Mouse (Mus musculus) gastrocnemius, postnatal 25 days (tissue): ENCODE measurements at regions not wholly inside any gene's neighbourhood (a gene's known extent, or its start where the extent isn't known, plus 50 kb on each side); places are given as distances from the start of the nearest gene placed in this dataset.
"Not testable (repeated sequence)": the region's sequence is repeated elsewhere in the genome, so short reads cannot be mapped to it uniquely, and the experiment has no call there.

Experiments
- DNase-seq: peaks from one replicate; pipeline ENCODE4 v3.0.0; 2022

GRCm38 (mm10) chr4:7392696-7393095, 846.1 kb downstream of the Car8 start:
- DNase-seq = no peak

DNA sequence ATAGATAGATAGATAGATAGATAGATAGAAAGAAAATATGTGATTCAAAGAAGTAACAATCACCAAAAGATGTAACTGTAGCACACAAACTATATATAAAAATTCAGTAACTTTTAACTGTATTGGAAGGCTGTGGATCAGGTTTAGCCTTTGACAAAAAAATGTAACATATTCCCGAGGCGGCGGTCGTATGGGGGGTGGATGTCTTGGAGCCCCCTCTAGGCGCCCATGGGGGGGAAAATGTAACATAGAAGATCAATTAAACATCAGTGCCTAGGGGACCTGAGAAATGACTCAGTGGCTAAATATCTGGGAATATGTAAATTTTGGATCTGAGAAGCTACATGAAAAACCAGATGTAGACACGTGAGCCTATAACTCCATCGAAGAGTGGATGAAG, 847.2 kb downstream of the Car8 start:
- DNase-seq = no peak

DNA sequence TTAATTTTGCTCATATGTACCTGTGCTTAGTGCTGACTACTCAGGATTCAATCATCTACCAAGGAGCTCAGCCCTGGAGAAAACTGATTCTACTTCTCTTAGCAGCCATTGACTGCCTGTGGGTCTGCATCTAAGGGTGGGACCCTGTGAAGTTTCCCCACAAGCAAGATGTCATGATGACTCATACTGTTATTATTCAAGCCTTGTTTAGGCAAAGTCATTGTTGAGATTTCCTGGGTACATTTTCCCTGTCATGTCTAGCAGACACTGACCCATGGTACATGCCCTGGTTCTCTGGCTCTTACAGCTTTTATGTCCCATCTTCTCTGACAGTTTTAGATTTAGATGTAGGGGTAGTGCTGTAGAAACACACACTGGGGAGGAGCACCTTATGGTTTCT, 853.8 kb downstream of the Car8 start:
- DNase-seq = no peak

DNA sequence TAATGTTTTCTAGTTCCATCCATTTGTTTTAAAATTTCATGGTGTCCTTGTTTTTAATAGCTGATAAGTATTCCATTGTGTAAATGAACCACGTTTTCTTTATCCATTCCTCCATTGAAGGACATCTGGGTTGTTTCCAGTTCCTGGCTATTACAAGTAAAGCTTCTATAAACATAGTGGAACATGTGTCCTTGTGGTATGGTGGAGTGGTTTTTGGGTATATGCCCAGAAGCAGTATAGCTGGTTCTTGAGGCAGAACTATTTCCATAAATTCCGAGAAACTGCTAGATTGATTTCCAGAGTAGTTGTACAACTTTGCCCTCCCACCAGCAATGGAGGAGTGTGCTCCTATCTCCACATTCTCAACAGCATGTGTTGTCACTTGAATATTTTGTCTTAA, 858.8 kb downstream of the Car8 start:
- no peak for DNase-seq

- no peak for DNase-seq
Measured at GRCm38 (mm10) chr4:7364238-7365040, 874.4 kb downstream of the Car8 start.

DNA sequence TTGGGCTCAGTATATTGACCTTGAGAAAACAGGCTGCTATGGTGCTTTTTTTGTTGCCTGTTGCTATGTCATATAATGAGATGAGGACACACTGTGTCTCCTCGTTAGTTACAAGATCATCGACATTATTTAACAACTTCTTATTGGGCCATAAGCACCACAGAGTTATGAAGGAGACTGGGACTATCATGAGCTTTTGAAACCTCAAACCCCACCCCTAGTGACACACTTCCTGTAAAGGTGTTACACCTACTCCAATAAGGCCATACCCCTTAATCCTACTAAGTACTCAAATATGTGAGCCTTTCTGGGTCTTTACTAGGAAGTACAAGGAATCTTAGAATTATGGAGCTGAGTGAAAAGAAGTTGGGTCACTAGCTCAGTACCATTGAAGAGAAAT, 875.3 kb downstream of the Car8 start:
- DNase-seq = no peak

GRCm38 (mm10) chr4:7356202-7356601, 882.6 kb downstream of the Car8 start:
- DNase-seq = no peak

DNA sequence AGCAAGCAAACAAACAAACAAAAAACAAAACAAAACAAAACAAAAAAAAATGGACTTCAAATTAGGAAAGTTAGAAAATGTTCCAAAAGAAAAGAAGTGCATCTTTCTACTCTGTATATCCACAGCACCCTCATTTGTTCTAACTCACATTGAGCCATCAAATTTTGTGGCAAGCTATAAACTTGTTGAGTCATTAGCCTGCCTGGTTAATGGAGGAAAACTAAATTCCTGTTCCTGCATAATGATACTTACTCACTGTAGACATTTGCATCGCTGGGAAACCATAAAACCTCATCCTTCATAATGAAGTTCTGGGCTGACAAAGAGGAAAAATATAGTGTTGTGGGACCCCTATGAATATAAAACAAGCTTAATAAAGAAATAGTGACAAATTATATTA, 891.5 kb downstream of the Car8 start:
- DNase-seq = no peak

DNA sequence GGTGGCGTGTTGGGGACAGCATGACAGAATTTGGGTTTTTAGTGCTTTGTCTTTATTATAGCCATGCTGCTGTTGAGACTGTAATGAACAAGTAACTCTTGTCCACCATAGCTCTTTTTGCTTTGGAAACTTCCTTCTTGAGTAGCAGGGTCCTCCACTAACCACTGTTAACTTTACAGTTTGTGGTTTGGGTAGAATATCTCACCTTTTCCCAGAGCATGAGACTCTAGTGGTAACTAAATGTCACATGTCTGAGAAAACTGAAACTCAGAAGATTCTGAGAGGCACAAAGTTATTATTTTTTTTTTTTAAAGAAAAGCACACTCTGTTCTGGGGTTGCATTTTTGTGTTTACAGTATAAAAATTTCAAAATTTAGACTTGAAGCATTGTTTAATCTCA, 897.7 kb downstream of the Car8 start:
- DNase-seq = no peak

GRCm38 (mm10) chr4:7314261-7314660, 924.6 kb downstream of the Car8 start:
- no peak for DNase-seq

- no peak for DNase-seq
Measured at GRCm38 (mm10) chr4:7313219-7313618, 925.6 kb downstream of the Car8 start.

DNA sequence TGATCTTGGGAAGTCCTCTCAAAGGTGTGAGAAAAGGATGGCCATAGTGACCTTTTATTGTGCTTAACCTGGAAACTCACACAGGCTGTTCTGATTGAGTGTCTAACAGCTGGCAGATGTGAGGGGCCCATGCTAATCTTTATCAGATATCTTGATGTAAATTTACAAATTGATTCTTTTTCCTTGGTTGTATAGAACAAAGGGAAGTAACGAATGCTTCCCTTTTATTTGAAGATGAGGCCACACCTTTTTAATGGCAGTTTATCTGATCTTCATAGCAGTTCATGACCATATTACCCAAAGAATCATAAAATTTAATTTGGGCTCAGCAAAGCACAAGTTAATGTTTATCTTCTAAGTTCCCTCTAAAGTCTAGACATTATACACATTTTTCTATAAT, 926.7 kb downstream of the Car8 start:
- no peak for DNase-seq

DNA sequence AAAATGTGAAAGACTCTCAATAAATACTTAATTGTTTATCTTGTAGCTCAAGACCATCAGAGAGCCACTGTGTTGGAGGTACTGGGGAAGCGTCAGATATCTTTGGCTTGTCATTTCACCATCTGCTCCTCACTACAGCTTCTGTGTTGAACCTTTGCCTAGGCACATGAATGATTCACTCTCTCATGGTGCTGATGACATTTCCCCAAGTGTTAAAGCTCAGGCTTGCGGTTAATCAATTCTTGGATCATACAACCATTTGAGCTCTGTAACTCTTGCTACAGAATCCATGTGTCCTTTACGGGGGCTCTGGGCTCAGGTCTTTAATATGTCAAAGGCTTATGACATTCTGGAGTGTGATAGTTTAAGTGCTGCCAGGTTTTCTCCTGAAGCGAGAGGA, 969.8 kb downstream of the Car8 start:
- DNase-seq = no peak

DNA sequence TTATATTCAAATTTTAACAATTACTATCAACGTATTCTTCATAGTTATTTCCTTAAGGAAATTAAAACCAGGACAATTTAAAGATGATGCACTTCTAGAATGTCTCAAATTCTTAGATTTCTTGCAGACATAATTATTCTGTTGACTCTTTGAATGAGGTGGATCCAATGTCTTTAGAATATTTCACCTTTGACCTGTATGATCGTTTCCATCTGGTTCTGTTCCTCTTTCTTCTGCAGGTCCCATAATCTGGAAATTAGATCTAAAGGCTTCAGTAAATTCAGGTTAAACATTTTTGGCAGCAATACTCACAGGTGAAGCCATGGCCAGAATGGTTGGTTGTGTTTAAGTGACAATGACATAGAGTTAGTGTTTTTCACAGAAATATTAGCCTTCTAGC, 982.4 kb downstream of the Car8 start:
- DNase-seq = no peak

GRCm38 (mm10) chr4:7253616-7254015, 985.2 kb downstream of the Car8 start:
- DNase-seq = no peak

GRCm38 (mm10) chr4:7251641-7252040, 987.2 kb downstream of the Car8 start:
- DNase-seq = no peak

DNA sequence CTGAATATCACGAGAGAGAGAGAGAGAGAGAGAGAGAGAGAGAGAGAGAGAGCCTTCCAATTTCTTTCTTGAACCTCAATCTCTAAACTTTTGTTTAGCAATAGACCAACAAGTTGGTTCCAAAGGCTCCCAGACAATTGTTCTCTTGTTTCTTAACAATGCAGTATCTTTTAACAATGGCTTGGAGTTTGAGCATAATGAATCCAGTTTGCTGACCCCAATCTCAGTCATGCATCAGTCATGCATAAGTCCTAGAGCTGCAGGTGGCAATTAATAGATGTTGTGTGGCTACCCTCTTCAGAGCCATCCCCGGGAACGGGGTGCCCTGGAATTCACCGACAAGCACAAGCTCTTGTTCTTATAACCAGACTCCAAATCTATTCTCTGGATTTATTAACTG, 991.0 kb downstream of the Car8 start:
- no peak for DNase-seq

DNA sequence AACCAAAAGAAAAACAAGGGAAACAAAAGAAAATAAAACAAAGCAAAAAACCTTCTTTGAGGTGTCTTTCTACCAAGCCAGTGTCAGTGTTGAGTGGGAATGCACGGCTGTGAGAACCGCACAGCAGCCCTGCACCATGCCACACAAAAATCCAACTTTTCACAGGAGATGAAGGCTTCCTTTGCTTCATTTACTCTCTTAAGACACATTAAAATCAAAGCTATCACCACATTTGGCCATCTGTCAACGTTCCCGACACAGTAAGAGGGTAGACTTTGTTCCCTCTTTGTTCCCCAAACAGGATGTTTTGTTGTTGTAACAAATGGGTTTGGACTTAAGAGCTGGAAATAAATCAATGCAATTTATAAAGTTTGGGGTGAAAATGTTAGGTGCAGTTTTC, 991.6 kb downstream of the Car8 start:
- DNase-seq = no peak

- no peak for DNase-seq
Measured at GRCm38 (mm10) chr4:7246828-7247227, 992.0 kb downstream of the Car8 start.

- DNase-seq = no peak
Measured at GRCm38 (mm10) chr4:7245653-7246052, 993.2 kb downstream of the Car8 start.

- no peak for DNase-seq
Measured at GRCm38 (mm10) chr4:7237848-7238247, 1001.0 kb downstream of the Car8 start.

DNA sequence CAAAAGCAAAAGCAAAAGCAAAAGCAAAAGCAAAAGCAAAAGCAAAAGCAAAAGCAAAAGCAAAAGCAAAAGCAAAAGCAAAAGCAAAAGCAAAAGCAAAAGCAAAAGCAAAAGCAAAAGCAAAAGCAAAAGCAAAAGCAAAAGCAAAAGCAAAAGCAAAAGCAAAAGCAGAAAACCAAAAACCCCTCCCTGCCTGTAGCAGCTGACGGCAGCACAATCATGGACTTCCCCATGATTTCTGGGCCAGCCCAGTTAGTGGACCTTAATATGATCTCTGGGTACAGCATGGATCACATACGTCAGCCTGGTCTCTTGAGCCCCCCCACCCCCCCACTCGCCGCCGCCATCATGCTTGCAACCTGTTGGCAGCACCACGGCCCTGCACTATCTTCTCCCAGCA, 1004.3 kb downstream of the Car8 start:
- not testable (repeated sequence) for DNase-seq

DNA sequence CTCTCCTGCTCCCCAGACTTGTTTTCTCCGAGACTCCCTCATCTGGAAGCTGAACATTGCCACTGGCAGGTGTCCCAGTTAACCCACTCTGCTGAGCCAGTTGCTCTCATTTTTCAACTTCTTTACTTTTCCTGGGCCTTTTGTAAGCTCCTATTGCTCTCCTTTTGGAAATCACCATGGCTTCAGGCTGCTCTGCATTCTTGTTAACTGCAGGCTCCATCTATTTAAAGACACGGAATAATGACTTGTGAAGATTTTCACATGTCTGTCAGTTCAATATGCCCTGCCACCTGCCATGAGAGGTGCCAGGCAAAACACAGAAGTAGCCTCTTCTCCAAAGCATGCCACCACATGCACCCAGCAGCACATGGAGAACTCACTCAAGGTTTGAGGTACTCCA, 1009.9 kb downstream of the Car8 start:
- no peak for DNase-seq

- DNase-seq = no peak
Measured at GRCm38 (mm10) chr4:7222922-7223321, 1015.9 kb downstream of the Car8 start.

DNA sequence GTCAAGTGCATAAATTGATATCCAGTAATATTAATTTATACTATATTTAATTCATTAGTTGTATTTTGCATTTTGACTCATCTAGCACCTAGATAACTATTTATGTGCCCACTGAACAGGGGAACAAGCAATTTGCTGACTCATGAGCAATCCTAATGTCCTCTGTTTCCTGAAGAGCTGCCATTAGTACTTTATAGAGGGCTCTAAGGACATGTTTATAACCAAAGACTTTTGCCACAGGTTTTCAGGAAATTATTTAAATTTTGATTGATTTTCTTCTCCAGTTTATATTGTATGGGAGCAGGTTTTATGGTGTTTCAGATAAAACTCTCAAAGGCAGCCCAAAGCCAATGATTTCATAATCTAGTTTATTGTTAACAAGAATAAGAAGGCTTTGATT, 1018.4 kb downstream of the Car8 start:
- no peak for DNase-seq
